Mouse (Mus musculus) layer of hippocampus, adult 8-10 months (tissue): ENCODE results near the gene Selenot. TPM values are rescaled to one million over a fixed set of nuclear protein-coding genes. Genes with fewer than 3 reads are reported as not detected.
A peak's percentile ranks its signal among the peaks of the same experiment; 100 is the strongest.
"Not testable (repeated sequence)": the region's sequence is repeated elsewhere in the genome, so short reads cannot be mapped to it uniquely, and the experiment has no call there.

Source experiments
- DNase-seq, 2 experiments: peaks; one replicate each; pipeline ENCODE4 v3.0.0; 2022; ENCODE audit warnings: low spot score in 2 of 2
- total RNA-seq, 4 experiments: library from RNA; stranded (reverse); gene quantifications; 2 replicates each; pipeline ENCODE4 v1.2.4; 2022

Selenot gene
- 100 to 1,000 TPM; 140 to 147 (median 145) TPM for total RNA-seq

- peak; percentile 94 to 97 for DNase-seq
Observed at GRCm38 (mm10) chr3:58576137-58577066, at the start of gene Selenot. Gene Selenot (plus strand): TSS chr3:58576636.

GRCm38 (mm10) chr3:58536573-58536972, 39.9 kb upstream of the Selenot start:
- DNase-seq: no peak

GRCm38 (mm10) chr3:58552001-58552811, 24.2 kb upstream of the Selenot start:
- DNase-seq: no peak

- DNase-seq: no peak
Observed at GRCm38 (mm10) chr3:58556649-58557048, 19.8 kb upstream of the Selenot start.

GRCm38 (mm10) chr3:58559887-58560286, 16.5 kb upstream of the Selenot start:
- DNase-seq: no peak

- no peak for DNase-seq
Observed at GRCm38 (mm10) chr3:58561437-58561836, 15.0 kb upstream of the Selenot start.

GRCm38 (mm10) chr3:58570821-58571220, 5.6 kb upstream of the Selenot start:
- no peak for DNase-seq

GRCm38 (mm10) chr3:58577067-58577503, 649 bp downstream of the Selenot start:
- DNase-seq: peak in 1 of 2 experiments; percentile 37

- DNase-seq: no peak
Observed at GRCm38 (mm10) chr3:58577506-58578050, 1.1 kb downstream of the Selenot start.

- DNase-seq: no peak
Observed at GRCm38 (mm10) chr3:58581530-58581929, 5.1 kb downstream of the Selenot start.

GRCm38 (mm10) chr3:58582297-58582696, 5.9 kb downstream of the Selenot start:
- no peak for DNase-seq

GRCm38 (mm10) chr3:58582788-58583426, 6.5 kb downstream of the Selenot start:
- no peak for DNase-seq

GRCm38 (mm10) chr3:58590544-58590943, 14.1 kb downstream of the Selenot start:
- DNase-seq: not testable (repeated sequence)

GRCm38 (mm10) chr3:58592666-58593065, 16.2 kb downstream of the Selenot start:
- DNase-seq: not testable (repeated sequence)

GRCm38 (mm10) chr3:58593623-58594022, 17.2 kb downstream of the Selenot start:
- no peak for DNase-seq

- DNase-seq: no peak
Observed at GRCm38 (mm10) chr3:58608506-58608905, 32.1 kb downstream of the Selenot start.

- DNase-seq: no peak
Observed at GRCm38 (mm10) chr3:58609985-58610384, 33.5 kb downstream of the Selenot start.

- DNase-seq: no peak
Observed at GRCm38 (mm10) chr3:58621066-58621465, 44.6 kb downstream of the Selenot start.

- no peak for DNase-seq
Observed at GRCm38 (mm10) chr3:58622665-58623394, 46.4 kb downstream of the Selenot start.

GRCm38 (mm10) chr3:58624981-58625380, 48.5 kb downstream of the Selenot start:
- DNase-seq: no peak

GRCm38 (mm10) chr3:58631693-58632092, 55.3 kb downstream of the Selenot start:
- no peak for DNase-seq
